Mouse (Mus musculus) spleen, embryonic (tissue): Measurements from ENCODE around the gene Plekhg5.
"Not testable (repeated sequence)": the region's sequence is repeated elsewhere in the genome, so short reads cannot be mapped to it uniquely, and the experiment has no call there.

Experiments
- CTCF ChIA-PET: fragments of 350-600 bp; sonication (Branson Sonifier 250); formaldehyde crosslinking; loops from one replicate; lab custom pipeline; 2022; lab: Charles Lee

The Plekhg5 gene

GRCm38 (mm10) chr4:152072121-152072601 lies at the start of gene Plekhg5:
Gene Plekhg5, plus strand, starts transcription at chr4:152072498.
- CTCF ChIA-PET: no interaction called here

DNA sequence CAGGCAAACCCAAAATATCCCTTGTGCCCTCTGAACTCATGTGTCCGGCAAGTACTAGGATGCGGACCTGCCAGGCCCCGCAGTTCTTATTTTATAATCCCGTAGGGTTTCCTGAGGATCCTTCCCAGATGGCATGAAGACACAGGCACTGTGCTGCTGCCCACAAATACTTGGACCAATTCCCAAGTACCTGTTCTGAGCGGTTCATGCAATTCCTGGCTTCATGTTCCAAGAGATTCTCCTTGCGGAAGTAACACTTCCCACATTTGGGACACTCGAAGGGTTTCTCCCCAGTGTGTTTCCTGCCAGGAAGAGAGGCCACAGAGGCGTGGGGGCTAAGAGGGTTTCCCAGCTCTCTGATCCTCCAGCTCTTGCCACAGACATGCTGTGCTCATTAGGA lies 49.8 kb upstream of the Plekhg5 start:
- CTCF ChIA-PET: no interaction called here

- CTCF ChIA-PET: no interaction called here
Observed at GRCm38 (mm10) chr4:152024525-152024924, 47.8 kb upstream of the Plekhg5 start.

DNA sequence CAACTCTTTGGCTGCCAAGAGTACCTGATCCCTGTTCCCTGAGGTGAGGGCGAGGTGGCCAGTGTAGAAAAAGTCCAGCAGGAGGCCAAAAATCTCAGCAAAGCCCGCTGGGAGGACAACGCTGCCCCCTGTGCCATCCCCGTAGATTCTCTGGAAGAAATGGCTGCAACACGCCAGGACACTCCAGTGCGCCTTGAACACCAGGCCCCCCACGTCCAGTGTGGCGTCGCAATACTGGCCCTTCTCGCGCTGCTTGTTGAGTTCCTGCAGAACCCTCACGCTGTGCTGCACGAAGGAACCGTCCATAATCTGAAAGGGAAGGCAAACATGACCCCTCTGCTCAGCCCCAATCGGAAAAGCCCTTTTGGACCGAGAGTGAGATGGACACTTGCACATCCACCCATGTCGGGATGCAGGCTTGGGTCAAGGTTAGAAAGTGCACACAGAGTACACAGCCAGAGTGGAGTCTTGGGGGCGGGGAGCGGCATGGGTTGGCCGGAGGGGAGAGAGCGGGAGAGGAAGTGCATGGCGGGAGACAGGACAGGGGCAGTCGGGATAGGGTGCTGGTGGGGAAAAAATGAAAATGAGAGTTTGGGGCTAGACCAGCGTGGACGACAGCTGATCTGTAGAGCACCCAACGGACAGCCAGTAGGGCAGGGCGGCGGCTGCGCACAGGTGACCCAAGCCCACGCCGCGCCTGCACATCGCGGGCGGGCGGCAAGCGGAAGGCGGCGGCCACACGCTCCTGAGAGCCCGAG lies 45.4 kb upstream of the Plekhg5 start:
- CTCF ChIA-PET: interaction anchor here (0.7 to 1.0 kb wide), 4 partner anchors 11 to 1984 kb away, joined by 3 to 23 read pairs (median 3); partner anchors contain the start of gene Lrrc47

DNA sequence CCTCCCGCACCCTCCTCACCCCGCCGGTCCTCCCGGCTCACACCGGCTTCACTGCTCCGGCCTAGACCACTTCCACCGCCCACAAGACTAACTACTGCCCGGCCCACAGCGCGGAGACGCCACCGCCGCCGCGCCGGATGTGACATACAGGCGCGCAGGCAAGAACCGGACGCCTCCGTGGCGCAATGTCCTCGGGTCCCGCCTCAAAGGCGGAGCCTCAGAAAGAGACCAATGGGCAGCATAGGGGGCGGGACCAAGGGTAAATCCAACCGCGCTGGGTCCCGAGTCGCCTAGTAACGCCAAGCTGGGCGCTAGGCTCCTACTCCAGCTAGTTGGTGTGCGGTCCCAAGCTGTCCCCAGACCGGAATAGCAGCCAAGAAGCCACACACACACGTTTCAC lies 44.8 kb upstream of the Plekhg5 start, which contains the start of gene Zbtb48:
Gene Zbtb48 (minus strand): TSS at position 148 of the 400 bp plus-strand sequence.
- CTCF ChIA-PET: interaction anchor here (0.7 to 1.4 kb wide), 3 partner anchors 12 to 1984 kb away, joined by 3 to 4 read pairs (median 3); partner anchors contain the start of gene Lrrc47

- CTCF ChIA-PET: interaction anchor here (0.6 to 1.8 kb wide), 4 partner anchors 8 to 48 kb away, joined by 3 to 5 read pairs (median 4); partner anchors contain the start of gene Thap3
Observed at GRCm38 (mm10) chr4:152028456-152028855, 43.8 kb upstream of the Plekhg5 start.

- CTCF ChIA-PET: interaction anchor here (0.6 to 1.8 kb wide), 5 partner anchors 9 to 49 kb away, joined by 3 to 5 read pairs (median 4); partner anchors contain the start of genes Nol9, Tas1r1 and Thap3
Observed at GRCm38 (mm10) chr4:152029087-152029486, 43.2 kb upstream of the Plekhg5 start.

DNA sequence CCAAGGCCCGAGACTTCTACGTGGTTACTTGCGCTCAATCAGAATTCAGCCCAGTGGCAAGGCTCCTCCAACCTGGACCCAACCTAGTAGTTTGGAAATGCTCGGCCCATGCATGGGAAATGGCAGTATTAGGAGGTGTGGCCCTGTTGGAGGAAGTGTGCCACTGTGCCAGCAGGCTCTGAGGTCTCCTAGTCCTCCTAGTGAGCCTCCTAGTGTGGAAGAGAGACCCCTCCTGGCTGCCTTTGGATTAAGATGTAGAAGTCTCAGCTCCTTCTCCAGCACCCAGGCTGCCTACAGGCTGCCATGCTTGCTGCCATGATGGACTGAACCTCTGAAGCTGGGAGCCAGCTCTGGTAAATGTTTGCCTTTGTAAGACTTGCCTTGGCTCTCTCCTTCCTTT lies 42.3 kb upstream of the Plekhg5 start:
- CTCF ChIA-PET: interaction anchor here (1.8 kb wide), 1 partner anchor 41 kb away, joined by 5 read pairs; the partner anchor contains the start of gene Thap3

DNA sequence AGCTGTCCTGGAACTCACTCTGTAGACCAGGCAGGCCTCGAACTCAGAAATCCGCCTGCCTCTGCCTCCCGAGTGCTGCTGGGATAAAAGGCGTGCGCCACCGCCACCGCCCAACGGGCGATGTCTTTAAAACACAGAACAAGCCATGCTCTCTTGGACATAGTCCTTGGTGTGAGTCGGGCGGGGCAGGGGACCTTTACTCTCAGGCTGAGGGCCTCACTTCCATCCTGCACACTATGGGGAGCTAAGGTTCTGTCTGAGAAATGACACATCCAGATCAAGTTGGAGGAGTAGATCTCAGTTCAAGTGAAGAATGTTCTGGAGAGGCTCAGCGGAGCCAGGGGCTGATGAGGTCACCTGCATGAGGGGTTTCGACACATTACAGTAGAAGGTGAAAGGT lies 39.4 kb upstream of the Plekhg5 start:
- CTCF ChIA-PET: no interaction called here

- CTCF ChIA-PET: not testable (repeated sequence)
Observed at GRCm38 (mm10) chr4:152036464-152036863, 35.8 kb upstream of the Plekhg5 start.

GRCm38 (mm10) chr4:152038225-152038984 lies 33.9 kb upstream of the Plekhg5 start, which contains the start of gene Tas1r1:
Gene Tas1r1, minus strand, starts transcription at chr4:152038568.
- CTCF ChIA-PET: interaction anchor here (1.1 kb wide), 1 partner anchor 9 kb away, joined by 4 read pairs; no protein-coding TSS in a partner anchor

GRCm38 (mm10) chr4:152038985-152039830 lies 33.1 kb upstream of the Plekhg5 start, which contains the start of gene Nol9:
Gene Nol9, plus strand, starts transcription at chr4:152039321.
- CTCF ChIA-PET: interaction anchor here (1.1 kb wide), 1 partner anchor 10 kb away, joined by 4 read pairs; no protein-coding TSS in a partner anchor

GRCm38 (mm10) chr4:152039831-152040310 lies 32.4 kb upstream of the Plekhg5 start:
- CTCF ChIA-PET: no interaction called here

- CTCF ChIA-PET: interaction anchor here (0.7 kb wide), 2 partner anchors 31 to 71 kb away, joined by 4 to 5 read pairs; no protein-coding TSS in a partner anchor
Observed at GRCm38 (mm10) chr4:152041924-152042641, 30.2 kb upstream of the Plekhg5 start.

- CTCF ChIA-PET: interaction anchor here (0.7 kb wide), 1 partner anchor 14 kb away, joined by 5 read pairs; no protein-coding TSS in a partner anchor
Observed at GRCm38 (mm10) chr4:152043171-152043570, 29.1 kb upstream of the Plekhg5 start.

- CTCF ChIA-PET: no interaction called here
Observed at GRCm38 (mm10) chr4:152044609-152045008, 27.7 kb upstream of the Plekhg5 start.

- CTCF ChIA-PET: no interaction called here
Observed at GRCm38 (mm10) chr4:152062390-152063110, 9.7 kb upstream of the Plekhg5 start.

DNA sequence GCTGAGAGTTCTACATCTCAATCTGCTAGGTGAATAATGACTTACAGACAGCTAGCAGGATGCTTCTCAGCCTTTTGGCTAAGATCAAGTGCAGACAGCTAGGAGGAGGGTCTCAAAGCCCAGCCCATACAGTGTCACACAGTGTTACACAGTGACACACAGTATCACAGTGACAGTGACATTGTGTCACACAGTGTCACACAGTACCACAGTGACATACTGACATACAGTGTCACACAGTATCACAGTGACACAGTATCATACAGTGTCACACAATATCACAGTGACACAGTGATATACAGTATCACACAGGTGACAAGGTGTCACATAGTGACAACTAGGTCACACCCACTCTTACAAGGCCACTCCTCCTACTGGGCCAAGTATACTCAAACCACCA lies 5.0 kb upstream of the Plekhg5 start:
- CTCF ChIA-PET: no interaction called here

DNA sequence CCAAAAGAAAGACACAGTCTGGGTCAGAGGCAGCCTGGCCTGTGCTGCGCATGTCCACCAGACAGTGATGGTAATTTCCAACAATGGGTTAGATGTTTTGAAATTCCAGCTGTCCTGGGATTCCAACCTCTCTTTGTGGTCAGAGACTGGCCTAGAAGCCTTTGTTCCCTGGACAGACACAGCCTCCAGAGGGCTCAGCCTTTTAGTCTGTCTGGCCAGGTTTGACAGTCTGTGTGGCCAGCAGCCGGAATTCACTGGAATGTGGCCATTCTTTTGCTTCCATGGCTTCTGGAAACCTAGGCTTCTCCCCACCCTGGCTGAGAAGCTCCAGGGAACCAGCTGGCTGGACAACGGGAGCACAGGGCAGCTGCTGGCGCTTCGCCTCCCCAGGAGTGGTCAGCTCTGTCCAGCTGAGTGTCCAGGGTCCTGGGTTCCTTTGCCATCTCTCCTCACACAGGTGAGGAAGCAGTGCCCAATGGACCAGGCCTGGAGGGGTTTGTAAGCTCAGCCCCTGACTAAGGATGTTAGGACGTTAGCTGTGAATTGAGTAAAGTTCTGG lies 4.1 kb upstream of the Plekhg5 start:
- CTCF ChIA-PET: no interaction called here
